Mouse (Mus musculus) testis, adult 2 months (tissue): ENCODE data around the gene 2310022A10Rik.

Experiments
- CTCF ChIP-seq: fragments of 200-500 bp; IDR thresholded peaks from 2 replicates; pipeline ENCODE4 v1.5.1; 2012; ENCODE audit warnings: low read depth, mild to moderate bottlenecking, inconsistent platforms, low read length, moderate library complexity; ENCODE audit not compliant: control insufficient read depth, insufficient read depth, insufficient replicate concordance
- POLR2A ChIP-seq: fragments of 200-500 bp; IDR thresholded peaks from 2 replicates; pipeline ENCODE4 v1.6.1; 2012; ENCODE audit warnings: low read depth, mild to moderate bottlenecking, inconsistent platforms, low read length, moderate library complexity; ENCODE audit not compliant: control insufficient read depth

DNA sequence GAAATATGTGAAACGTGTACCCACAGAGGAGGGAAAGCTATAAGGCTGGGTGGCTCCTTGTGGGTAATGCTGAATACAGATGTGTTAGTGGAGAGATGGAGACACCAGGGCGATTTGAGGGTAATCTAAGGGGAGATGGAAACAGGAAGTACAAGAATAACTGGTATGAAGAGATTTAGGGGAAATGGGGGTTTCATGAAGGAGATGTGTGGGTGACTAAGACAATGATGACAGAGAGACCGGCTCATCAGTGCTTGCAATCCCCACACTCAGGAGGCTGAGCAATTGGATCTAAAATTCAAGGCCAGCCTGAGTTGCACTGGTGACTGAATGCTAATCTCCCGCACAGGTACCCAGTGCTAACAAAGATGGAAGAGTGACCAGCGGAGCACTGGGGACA, 963 bp upstream of the 2310022A10Rik start:
- TF ChIP-seq CTCF = no peak
- no peak for TF ChIP-seq POLR2A
